In genomic region chr14:27174188-27174786, GRCm38 (mm10) we compare ENCODE assay signal across 21 mouse cellular contexts. TPM values are rescaled to one million over a fixed set of nuclear protein-coding genes. Genes with fewer than 3 reads are reported as not detected.
DNase-seq lines count a peak whose midpoint lies in the region; ATAC-seq and TF ChIP-seq lines count a peak whose summit lies in the region.
"Had no signal": no experiment of that assay in that cellular context is flagged by ENCODE, and none has a peak within 500 bp of the region (broad histone marks: within the 10 kb centered on the region; RNA-seq: fewer than 3 reads in every experiment).

No protein-coding gene starts in this region.

- H3K4me2 ChIP-seq in CH12.LX (ENCODE audit: insufficient read depth, low read depth, poor library complexity, severe bottlenecking) = peak overlapping the region; percentile 26; the same call in 1 of the 2 replicates
- no peak overlapping the region for H3K4me2 ChIP-seq in embryonic facial prominence, embryonic 15.5 days (replicated peaks)
- no peak overlapping the region for H3K4me2 ChIP-seq in midbrain, embryonic 14.5 days (ENCODE audit: low read length)
- H3K4me2 ChIP-seq: forebrain, embryonic 15.5 days; heart, embryonic 13.5 days; hindbrain, embryonic 15.5 days; liver, embryonic 11.5 days; lung, embryonic 15.5 days; midbrain, embryonic 11.5 days had no signal

- no peak for TF ChIP-seq RAD21 in CH12.LX (IDR thresholded peaks at IDR 0.05; ENCODE audit: low read depth, low read length)

- no peaks in the 10 kb centered on the region for H3K36me3 ChIP-seq in CH12.LX (replicated peaks in 1 of 2; ENCODE audit: control insufficient read depth in 1 of 2, insufficient read depth in 1 of 2, low read length in 1 of 2)
- no peaks in the 10 kb centered on the region for H3K36me3 ChIP-seq in embryonic facial prominence, embryonic 15.5 days
- no peaks in the 10 kb centered on the region for H3K36me3 ChIP-seq in small intestine, adult 2 months (ENCODE audit: control insufficient read depth, insufficient read depth, low read length)
- H3K36me3 ChIP-seq in midbrain, embryonic 14.5 days (ENCODE audit: control insufficient read depth, insufficient read depth, low read length) = no peaks in the 10 kb centered on the region
- H3K36me3 ChIP-seq: forebrain, embryonic 10.5 days; forebrain, embryonic 15.5 days; heart, embryonic 13.5 days; hindbrain, embryonic 15.5 days; lung, embryonic 15.5 days had no signal

- no peak for TF ChIP-seq EP300 in CH12.LX (IDR thresholded peaks at IDR 0.05; ENCODE audit: low read length)

- H3K4me1 ChIP-seq in CH12.LX (ENCODE audit: control insufficient read depth in 1 of 2, insufficient read depth in 2 of 2) = peaks cover 0 to 33% of the 10 kb centered on the region in 2 experiments; a peak in 2 of 4 replicates
- H3K4me1 ChIP-seq in embryonic facial prominence, embryonic 15.5 days = peaks cover 59% of the 10 kb centered on the region
- H3K4me1 ChIP-seq in small intestine, adult 2 months (ENCODE audit: control insufficient read depth, insufficient read depth, insufficient read length, low read length) = peaks cover 22% of the 10 kb centered on the region; the same call in 1 of the 2 replicates
- no peaks in the 10 kb centered on the region for H3K4me1 ChIP-seq in midbrain, embryonic 14.5 days (ENCODE audit: control insufficient read depth, insufficient read depth, low read length)

- in situ Hi-C loops in CH12.LX (cut with MboI; ENCODE audit: low pct_ligation_motif_present, low pct_unique_long_range_greater_than_20kb, low sequenced_read_pairs) = no loop called here

- WGBS in embryonic facial prominence, embryonic 15.5 days = 50% methylated on average over 6 of the region's 6 CpGs
- 7% methylated on average over 6 of the region's 6 CpGs for WGBS in small intestine, adult 2 months
- 82% methylated on average over 6 of the region's 6 CpGs for WGBS in midbrain, embryonic 14.5 days

- H3K9ac ChIP-seq in CH12.LX (ENCODE audit: insufficient read depth, low read depth) = no peak overlapping the region
- H3K9ac ChIP-seq in embryonic facial prominence, embryonic 15.5 days = no peak overlapping the region
- no peak overlapping the region for H3K9ac ChIP-seq in midbrain, embryonic 14.5 days (replicated peaks; ENCODE audit: low read length)
- H3K9ac ChIP-seq: forebrain, embryonic 15.5 days; heart, embryonic 13.5 days; hindbrain, embryonic 15.5 days; lung, embryonic 15.5 days had no signal

- peak overlapping the region; percentile 47 for H3K4me3 ChIP-seq in gastrocnemius, adult 2 months
- H3K4me3 ChIP-seq in CH12.LX (replicated peaks in 1 of 3; ENCODE audit: low read depth in 2 of 3, low read length in 2 of 3, poor library complexity in 1 of 3) = no peak overlapping the region
- H3K4me3 ChIP-seq in embryonic facial prominence, embryonic 15.5 days (replicated peaks) = no peak overlapping the region
- H3K4me3 ChIP-seq in small intestine, adult 2 months (ENCODE audit: low read depth, low read length) = no peak overlapping the region
- H3K4me3 ChIP-seq in midbrain, embryonic 14.5 days (replicated peaks; ENCODE audit: low read depth, low read length) = no peak overlapping the region
- H3K4me3 ChIP-seq: forebrain, embryonic 10.5 days; forebrain, embryonic 15.5 days; heart, embryonic 13.5 days; hindbrain, embryonic 15.5 days; lung, embryonic 15.5 days had no signal

- dilution Hi-C loops in CH12.LX (cut with MboI; ENCODE audit: extremely low pct_ligation_motif_present, extremely low pct_unique_long_range_greater_than_20kb, low sequenced_read_pairs) = no loop called here

- TF ChIP-seq POLR2A in CH12.LX (IDR thresholded peaks at IDR 0.05; ENCODE audit: low read depth, low read length) = no peak
- TF ChIP-seq POLR2A in small intestine, adult 2 months (IDR thresholded peaks at IDR 0.05; ENCODE audit: low read depth, low read length) = no peak

- no peaks in the 10 kb centered on the region for H3K79me2 ChIP-seq in CH12.LX (replicated peaks; ENCODE audit: control insufficient read depth, extremely low read depth, insufficient read depth, poor library complexity, severe bottlenecking)

- H3K27ac ChIP-seq in gastrocnemius, adult 2 months = peak overlapping the region; percentile 59; the same call in 1 of the 2 replicates
- H3K27ac ChIP-seq in CH12.LX (ENCODE audit: insufficient read depth, low read depth) = no peak overlapping the region
- H3K27ac ChIP-seq in embryonic facial prominence, embryonic 15.5 days (replicated peaks) = peak overlapping the region; percentile 73
- H3K27ac ChIP-seq in small intestine, adult 2 months (ENCODE audit: insufficient read depth, low read depth, low read length) = peak overlapping the region; percentile 65; the same call in 1 of the 2 replicates
- no peak overlapping the region for H3K27ac ChIP-seq in midbrain, embryonic 14.5 days (replicated peaks; ENCODE audit: low read depth, low read length)
- H3K27ac ChIP-seq: forebrain, embryonic 10.5 days; forebrain, embryonic 15.5 days; heart, embryonic 13.5 days; hindbrain, embryonic 15.5 days; lung, embryonic 15.5 days had no signal

- no peak for DNase-seq in gastrocnemius, adult 2 months
- no peak for DNase-seq in gastrocnemius, postnatal 14 days
- no peak for DNase-seq in CH12.LX (ENCODE audit: extremely low read depth)
- DNase-seq in thymus, postnatal 4 days = no peak
- DNase-seq in adrenal gland, adult 8-10 months = no peak
- no peak for DNase-seq in midbrain, embryonic 14.5 days
- DNase-seq: cerebellum, adult 11 months; cerebellum, adult 9-11 months; layer of hippocampus, postnatal 36 days; right cerebral cortex, postnatal 14 days; thymus, adult 2 months; thymus, postnatal 36 days had no signal

- TF ChIP-seq CTCF in gastrocnemius, adult 2 months (IDR thresholded peaks at IDR 0.05) = no peak
- TF ChIP-seq CTCF in CH12.LX (conservative IDR thresholded peaks at IDR 0.05 in 1 of 2, IDR thresholded peaks at IDR 0.05 in 1 of 2; ENCODE audit: low read depth in 2 of 2, low read length in 2 of 2) = no peak
- no peak for TF ChIP-seq CTCF in small intestine, adult 2 months (IDR thresholded peaks at IDR 0.05; ENCODE audit: extremely low read depth, insufficient read length, insufficient replicate concordance, low read depth, low read length)

- ATAC-seq in embryonic facial prominence, embryonic 15.5 days (ENCODE audit: insufficient number of reproducible peaks, low FRiP score, low TSS enrichment, low read depth) = no peak
- no peak for ATAC-seq in midbrain, embryonic 14.5 days (ENCODE audit: low FRiP score, low TSS enrichment)
- ATAC-seq: forebrain, embryonic 15.5 days had no signal

- H3K27me3 ChIP-seq in CH12.LX (replicated peaks) = peaks cover 22% of the 10 kb centered on the region
- H3K27me3 ChIP-seq in embryonic facial prominence, embryonic 15.5 days = no peaks in the 10 kb centered on the region
- H3K27me3 ChIP-seq in small intestine, adult 2 months (ENCODE audit: control insufficient read depth, insufficient read depth, low read length) = no peaks in the 10 kb centered on the region
- H3K27me3 ChIP-seq in midbrain, embryonic 14.5 days (ENCODE audit: control insufficient read depth, insufficient read depth, low read length) = no peaks in the 10 kb centered on the region
- H3K27me3 ChIP-seq: forebrain, embryonic 15.5 days; hindbrain, embryonic 15.5 days; lung, embryonic 15.5 days had no signal

- intact Hi-C loops in gastrocnemius, adult 2 months (cut with DNase I) = no loop called here
- intact Hi-C loops in gastrocnemius, postnatal 14 days (cut with DNase I; ENCODE audit: low total_unique reads) = no loop called here

- H3K9me3 ChIP-seq in CH12.LX (replicated peaks; ENCODE audit: low read length) = no peaks in the 10 kb centered on the region
- H3K9me3 ChIP-seq in embryonic facial prominence, embryonic 15.5 days (replicated peaks) = no peaks in the 10 kb centered on the region
- no peaks in the 10 kb centered on the region for H3K9me3 ChIP-seq in midbrain, embryonic 14.5 days (ENCODE audit: control insufficient read depth, low read length)
- H3K9me3 ChIP-seq: forebrain, embryonic 10.5 days; forebrain, embryonic 15.5 days; heart, embryonic 13.5 days; hindbrain, embryonic 15.5 days; lung, embryonic 15.5 days had no signal

TF ChIP-seq in CH12.LX, 34 proteins besides CTCF, POLR2A, EP300 and RAD21:
- TF ChIP-seq ZNF384 (IDR thresholded peaks at IDR 0.05; ENCODE audit: low read depth, low read length) (peak; percentile 68; the same call in 1 of the 2 replicates), NRF1 (IDR thresholded peaks at IDR 0.05; ENCODE audit: low read depth, low read length) (no peak), MAFK (IDR thresholded peaks at IDR 0.05; ENCODE audit: insufficient replicate concordance, low read length) (peak; percentile 60; the same call in 1 of the 2 replicates), USF2 (conservative IDR thresholded peaks at IDR 0.05; ENCODE audit: low read depth, low read length) (no peak), MXI1 (IDR thresholded peaks at IDR 0.05; ENCODE audit: low read depth, low read length) (no peak)
TF ChIP-seq in CH12.LX: peak in this region for 2.

RNA-seq across cellular contexts. Expression of gene Arhgef3, which starts 59.6 kb away (rescaled TPM):
- 10 to 100 TPM in 1 of 2 experiments, 1 to 10 TPM in 1; 8.5 to 20.0 TPM for total RNA-seq in gastrocnemius, adult 2 months (2021)
- total RNA-seq in gastrocnemius, postnatal 14 days (2021) = 10 to 100 TPM; 15.1 to 15.8 TPM
- total RNA-seq in CH12.LX (2012; rRNA removed) (0.51 and 0.67 TPM in 2 replicates), CH12.LX (2014; rRNA removed) (0.62 and 0.89 TPM in 2 replicates)
- 0.61 and 0.64 TPM in 2 replicates for polyA plus RNA-seq in CH12.LX (2012; ENCODE audit: insufficient read length, low read depth)
- 16.2 and 17.1 TPM in 2 replicates for polyA plus RNA-seq in embryonic facial prominence, embryonic 15.5 days (2015; fragmentation: Nextera tagmentation; extraction: Ambion mirVana)
- polyA plus RNA-seq in small intestine, adult 2 months (2012; rRNA removed) = 3.0 and 7.0 TPM in 2 replicates
- 10 to 100 TPM; 44.5 to 54.9 (median 53.3) TPM for total RNA-seq in adrenal gland, adult 8-10 months (2022)
- 5.3 and 5.5 TPM in 2 replicates for polyA plus RNA-seq in midbrain, embryonic 14.5 days (2014; fragmentation: Nextera tagmentation; extraction: Ambion mirVana)

Comparison
In these comparisons a context has a peak if more than half of its experiments do, and no peak if none do; other contexts are left out.
1. H3K27ac ChIP-seq: peak in gastrocnemius, adult 2 months (single experiment), embryonic facial prominence, embryonic 15.5 days (single experiment) and small intestine, adult 2 months (single experiment); none in CH12.LX (single experiment) and midbrain, embryonic 14.5 days (single experiment).
2. RNA of gene Arhgef3, which starts 59.6 kb away (total RNA-seq): 44.5 to 54.9 TPM in adrenal gland, adult 8-10 months, 8.5 to 20.0 TPM in gastrocnemius, adult 2 months and 15.1 to 15.8 TPM in gastrocnemius, postnatal 14 days; 0.51 to 0.89 TPM in CH12.LX; every median in the first group is over 4 times any median in the second.